Mouse (Mus musculus) midbrain, embryonic 10.5 days (tissue): ENCODE measurements at regions not wholly inside any gene's neighbourhood (a gene's known extent, or its start where the extent isn't known, plus 50 kb on each side); places are given as distances from the start of the nearest gene placed in this dataset.

Source experiments
- DNase-seq: peaks from one replicate; pipeline ENCODE4 v3.0.0-alpha.2; 2017; ENCODE audit warnings: low spot score
- H3K27ac ChIP-seq: fragments of 300-500 bp; sonication (generic); replicated peaks from 2 replicates; pipeline ENCODE4 v1.5.1; 2016; ENCODE audit warnings: mild to moderate bottlenecking
- H3K27me3 ChIP-seq: fragments of 300-500 bp; sonication (generic); 2 replicates; pipeline ENCODE4 v1.6.1; 2016; ENCODE audit warnings: low read depth, mild to moderate bottlenecking; ENCODE audit not compliant: poor library complexity, severe bottlenecking
- H3K36me3 ChIP-seq: fragments of 300-500 bp; sonication (generic); 2 replicates; pipeline ENCODE4 v1.6.1; 2016; ENCODE audit warnings: mild to moderate bottlenecking, moderate library complexity
- H3K4me1 ChIP-seq: fragments of 300-500 bp; sonication (generic); 2 replicates; pipeline ENCODE4 v1.6.1; 2016
- H3K4me3 ChIP-seq: fragments of 300-500 bp; sonication (generic); 2 replicates; pipeline ENCODE4 v1.5.1; 2016; ENCODE audit warnings: mild to moderate bottlenecking, moderate library complexity
- H3K9me3 ChIP-seq: fragments of 300-500 bp; sonication (generic); replicated peaks from 2 replicates; pipeline ENCODE4 v1.6.1; 2016; ENCODE audit warnings: mild to moderate bottlenecking
- WGBS: fragments of 180-500 bp; shearing (Covaris S2); methylation state at CpG from one replicate; pipeline ENCODE4 v1.1.7; 2016; 5-methylcytosine and 5-hydroxymethylcytosine counted together

DNA sequence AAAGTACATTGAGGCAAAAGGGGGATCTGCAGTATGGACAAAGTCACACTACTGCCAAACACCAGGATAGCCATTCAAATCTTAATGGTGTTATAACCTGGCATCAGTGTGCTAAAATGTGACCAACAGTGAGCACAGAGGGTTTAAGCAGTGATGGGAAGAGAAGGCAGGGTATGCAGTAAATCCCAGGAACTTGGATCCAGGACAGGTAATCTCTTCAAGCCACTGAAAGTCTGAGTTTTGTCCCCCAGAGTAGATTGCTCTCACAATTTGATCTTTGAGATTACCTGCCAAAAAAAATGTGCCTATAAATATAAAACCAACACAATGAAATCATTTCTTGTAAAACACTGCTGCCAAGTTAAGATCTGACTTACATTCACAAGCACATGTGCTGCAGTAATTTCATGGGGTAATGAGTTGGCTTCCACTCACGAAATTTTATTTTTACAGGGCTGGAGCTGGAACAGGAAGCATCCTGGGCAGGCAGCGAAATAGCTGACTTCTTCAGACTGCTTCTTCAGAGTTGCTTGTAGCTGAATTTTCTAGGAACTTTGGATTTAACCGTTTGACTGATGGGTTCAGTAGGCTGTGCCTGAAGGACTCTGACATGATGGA lies 102.2 kb upstream of the Gas2 start:
- Histone ChIP-seq H3K27ac (no peak overlapping the region), H3K4me1 (0 out of 2 replicates have a peak, but pooled peaks cover under 1% of the 10 kb centered on the region), H3K4me3 (no peak overlapping the region), H3K27me3 (peaks cover 27% of the 10 kb centered on the region), H3K9me3 (no peaks in the 10 kb centered on the region), H3K36me3 (no peaks in the 10 kb centered on the region)
- no peak for DNase-seq
- 87% methylated on average over 3 of the region's 3 CpGs for WGBS

DNA sequence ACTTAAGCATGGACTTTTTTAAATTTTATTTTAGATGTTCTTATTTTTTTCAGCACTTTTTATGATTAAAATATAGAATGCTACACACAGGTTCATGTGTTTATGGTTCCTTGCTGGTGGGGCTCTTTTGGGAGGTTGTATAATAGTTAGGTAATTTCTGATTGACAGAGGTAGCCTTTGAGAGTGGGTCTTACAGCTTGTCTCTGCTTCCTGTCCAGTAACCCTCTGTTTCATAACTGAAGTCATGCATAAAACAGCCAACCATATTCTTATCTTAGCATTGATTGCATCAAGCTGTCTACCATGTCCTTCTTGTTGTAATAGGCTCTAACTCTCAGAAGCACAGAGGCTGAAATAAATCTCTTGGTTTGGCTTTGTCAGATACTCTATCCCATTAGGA lies 94.7 kb upstream of the Gas2 start:
- no peaks in the 10 kb centered on the region for H3K9me3 ChIP-seq
- H3K27me3 ChIP-seq: no peaks in the 10 kb centered on the region
- H3K4me1 ChIP-seq: peaks cover 6% of the 10 kb centered on the region
- no peak overlapping the region for H3K27ac ChIP-seq
- H3K36me3 ChIP-seq: no peaks in the 10 kb centered on the region
- no peak overlapping the region for H3K4me3 ChIP-seq
- no peak for DNase-seq

DNA sequence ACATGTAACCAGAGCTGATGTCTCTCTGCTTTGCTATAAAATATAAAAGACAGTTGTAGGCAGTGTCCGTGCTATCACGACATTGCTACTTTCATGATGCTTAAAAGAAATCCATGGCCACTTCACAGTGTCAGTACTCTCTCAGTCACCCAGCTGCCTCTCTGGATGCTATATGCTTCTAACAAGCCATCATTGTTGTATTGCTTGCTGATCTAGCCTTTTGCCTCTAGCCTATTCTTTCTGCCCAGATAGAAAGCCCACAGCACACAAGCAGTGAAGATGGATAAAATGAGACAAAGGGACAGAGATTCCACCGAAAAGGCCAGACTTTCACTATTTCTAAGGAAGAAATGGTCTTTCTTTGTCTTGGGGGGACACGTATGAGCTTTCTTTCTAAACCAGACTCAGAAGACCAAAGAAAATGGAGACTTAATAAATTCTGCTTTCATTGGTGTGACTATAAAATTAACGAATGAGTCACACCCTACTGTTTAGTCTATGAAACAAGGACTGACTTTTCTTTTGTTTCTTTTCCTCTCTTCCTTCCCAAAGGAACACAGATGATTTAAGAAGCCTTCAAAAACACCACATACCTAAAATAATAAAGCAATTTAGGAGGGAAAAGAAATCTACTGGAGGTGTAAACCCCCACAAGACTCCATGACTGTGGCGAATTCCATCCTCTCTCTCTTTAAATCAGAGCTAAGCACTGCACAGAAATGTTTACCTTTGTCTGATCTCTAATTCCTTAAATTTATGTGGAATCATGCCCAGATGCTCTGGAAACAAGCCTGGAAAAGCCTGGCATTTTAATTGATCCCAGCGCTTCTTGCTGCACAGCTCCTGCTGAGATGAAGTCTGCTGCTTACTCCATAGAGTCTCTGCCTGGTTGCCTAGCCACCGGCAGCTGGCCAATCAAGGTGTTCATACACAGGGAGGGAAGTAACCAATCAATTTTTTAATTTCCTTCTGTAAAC lies 89.6 kb upstream of the Gas2 start:
- H3K27ac ChIP-seq: peak overlapping the region; percentile 81
- no peaks in the 10 kb centered on the region for H3K9me3 ChIP-seq
- peaks cover 20% of the 10 kb centered on the region for H3K4me1 ChIP-seq
- DNase-seq: peak; percentile 50
- no peaks in the 10 kb centered on the region for H3K36me3 ChIP-seq
- H3K27me3 ChIP-seq: no peaks in the 10 kb centered on the region
- 64% methylated on average over 8 of the region's 8 CpGs for WGBS
- no peak overlapping the region for H3K4me3 ChIP-seq

GRCm38 (mm10) chr7:51775968-51776367 lies 85.8 kb upstream of the Gas2 start:
- Histone ChIP-seq H3K9me3 (no peaks in the 10 kb centered on the region), H3K36me3 (no peaks in the 10 kb centered on the region), H3K4me3 (no peak overlapping the region), H3K27ac (no peak overlapping the region), H3K27me3 (no peaks in the 10 kb centered on the region), H3K4me1 (peaks cover 20% of the 10 kb centered on the region)
- no peak for DNase-seq
- 71% methylated on average over 1 of the region's 1 CpGs for WGBS

- Histone ChIP-seq H3K27ac (0 out of 2 replicates have a peak overlapping the region, but pooled peaks have one; percentile 46), H3K27me3 (no peaks in the 10 kb centered on the region), H3K4me3 (no peak overlapping the region), H3K36me3 (no peaks in the 10 kb centered on the region), H3K4me1 (peaks cover 10% of the 10 kb centered on the region), H3K9me3 (no peaks in the 10 kb centered on the region)
- no peak for DNase-seq
- 76% methylated on average over 4 of the region's 4 CpGs for WGBS
Measured at GRCm38 (mm10) chr7:51783070-51783776, 78.6 kb upstream of the Gas2 start.

DNA sequence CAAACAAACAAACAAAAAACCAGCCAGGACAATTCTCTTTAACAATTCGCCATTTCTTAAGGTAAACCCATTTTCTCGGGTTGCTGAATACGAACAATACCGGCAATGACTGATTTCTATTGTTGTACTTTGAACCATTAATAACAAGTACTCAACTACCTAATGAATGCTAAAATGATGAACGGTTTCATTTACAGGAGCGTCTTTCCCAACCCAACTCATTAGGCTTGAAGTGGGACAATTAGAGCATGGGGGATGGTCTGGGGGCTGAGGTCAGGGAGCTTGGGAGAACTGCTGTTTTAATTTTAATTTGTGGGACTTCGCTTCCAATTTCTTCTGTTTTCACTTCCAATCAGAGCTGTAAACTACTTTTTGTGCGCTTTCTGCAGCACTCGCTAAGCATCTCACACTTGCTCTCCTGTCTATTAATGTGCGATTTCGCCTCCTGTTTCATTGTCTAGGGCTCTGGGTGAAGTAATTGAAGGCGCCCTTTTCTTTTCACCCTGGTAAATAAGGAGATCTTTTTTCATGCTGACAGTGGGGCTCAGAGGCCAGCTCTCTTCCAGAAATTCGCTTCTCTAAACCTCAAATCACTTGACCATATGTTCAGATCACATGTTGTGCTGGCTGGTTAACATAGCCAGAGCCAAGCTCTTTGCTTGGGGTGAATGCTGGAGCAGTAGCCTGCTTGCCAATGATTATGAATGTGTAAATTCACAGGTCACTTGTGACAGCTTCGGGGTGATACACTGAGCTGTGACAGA lies 77.7 kb upstream of the Gas2 start:
- H3K27ac ChIP-seq: peak overlapping the region; percentile 29; the same call in 1 of the 2 replicates
- no peak overlapping the region for H3K4me3 ChIP-seq
- peaks cover 10% of the 10 kb centered on the region for H3K4me1 ChIP-seq
- H3K36me3 ChIP-seq: no peaks in the 10 kb centered on the region
- H3K27me3 ChIP-seq: no peaks in the 10 kb centered on the region
- WGBS: 64% methylated on average over 14 of the region's 14 CpGs
- no peak for DNase-seq
- H3K9me3 ChIP-seq: no peaks in the 10 kb centered on the region

- Histone ChIP-seq H3K36me3 (no peaks in the 10 kb centered on the region), H3K4me1 (peaks cover 3% of the 10 kb centered on the region; the same call in 1 of the 2 replicates), H3K27me3 (no peaks in the 10 kb centered on the region), H3K9me3 (no peaks in the 10 kb centered on the region), H3K27ac (peak overlapping the region; percentile 46), H3K4me3 (no peak overlapping the region)
- DNase-seq: no peak
- WGBS: 76% methylated on average over 17 of the region's 17 CpGs
Measured at GRCm38 (mm10) chr7:51790690-51791560, 70.9 kb upstream of the Gas2 start.

GRCm38 (mm10) chr7:51791561-51791863 lies 70.3 kb upstream of the Gas2 start:
- Histone ChIP-seq H3K4me3 (no peak overlapping the region), H3K27me3 (no peaks in the 10 kb centered on the region), H3K36me3 (no peaks in the 10 kb centered on the region), H3K9me3 (no peaks in the 10 kb centered on the region), H3K4me1 (peaks cover 3% of the 10 kb centered on the region; the same call in 1 of the 2 replicates), H3K27ac (peak overlapping the region; percentile 46)
- no peak for DNase-seq
- 95% methylated on average over 3 of the region's 3 CpGs for WGBS
